24 mouse cellular contexts compared by ENCODE assay signal in the genomic region with DNA sequence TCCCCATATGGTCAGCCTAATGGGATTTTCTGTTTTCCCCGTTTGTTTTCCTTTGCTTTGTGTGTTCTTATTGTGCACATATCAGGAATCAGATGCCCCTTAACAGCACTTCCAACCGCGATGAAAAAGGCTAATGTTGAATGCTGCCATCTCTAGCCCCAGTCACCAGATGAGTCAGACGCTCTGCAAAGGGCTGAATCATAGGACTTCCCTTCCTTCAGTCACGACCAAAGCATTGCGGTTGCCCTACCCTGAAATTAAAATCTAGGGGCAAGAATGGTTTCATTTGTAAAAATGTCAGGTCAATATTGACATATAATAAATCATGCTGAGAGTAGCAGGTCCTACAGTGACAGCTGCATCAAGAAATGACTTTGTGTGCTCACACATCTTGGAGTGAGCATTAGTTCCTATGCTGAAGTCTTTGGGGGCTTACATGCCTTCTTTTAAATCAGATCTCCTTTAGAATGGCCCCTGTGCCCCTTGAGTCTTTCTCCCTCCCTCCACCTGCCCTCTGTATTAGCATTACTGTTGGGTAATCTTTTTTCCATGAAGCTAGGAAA.
DNase-seq lines count a peak whose midpoint lies in the region; ATAC-seq lines count a peak whose summit lies in the region.
"Had no signal": no experiment of that assay in that cellular context is flagged by ENCODE, and none has a peak within 500 bp of the region (broad histone marks: within the 10 kb centered on the region; RNA-seq: fewer than 3 reads in every experiment).

No protein-coding gene starts in this region.

- ATAC-seq in common myeloid progenitor, adult 5-6 weeks (replicated peaks; ENCODE audit: low read depth, poor library complexity, severe bottlenecking) = peak; percentile 63; the same call in 1 of the 2 replicates
- ATAC-seq in megakaryocyte, adult 5-6 weeks (ENCODE audit: poor library complexity, severe bottlenecking) = peak; percentile 79
- no peak for ATAC-seq in forebrain, embryonic 16.5 days
- ATAC-seq: CD4-positive, CD25-positive, alpha-beta regulatory T cell, adult 4 months; forebrain, embryonic 15.5 days; inflammation-experienced regulatory T-cells, adult 6 months had no signal

- WGBS in forebrain, embryonic 16.5 days = 72% methylated on average over 6 of the region's 6 CpGs
- WGBS in forebrain, embryonic 10.5 days = 82% methylated on average over 6 of the region's 6 CpGs

- H3K27me3 ChIP-seq in forebrain, embryonic 16.5 days (replicated peaks; ENCODE audit: control insufficient read depth, insufficient read depth, low read length) = no peaks in the 10 kb centered on the region
- H3K27me3 ChIP-seq in forebrain, embryonic 10.5 days (ENCODE audit: poor library complexity, severe bottlenecking) = no peaks in the 10 kb centered on the region
- H3K27me3 ChIP-seq: embryonic facial prominence, embryonic 15.5 days; forebrain, embryonic 15.5 days; hindbrain, embryonic 12.5 days had no signal

- no peak overlapping the region for H3K9ac ChIP-seq in forebrain, embryonic 16.5 days (replicated peaks; ENCODE audit: low read depth, low read length)
- H3K9ac ChIP-seq: embryonic facial prominence, embryonic 15.5 days; forebrain, embryonic 15.5 days; hindbrain, embryonic 12.5 days had no signal

- H3K4me2 ChIP-seq in forebrain, embryonic 16.5 days (ENCODE audit: low read length) = no peak overlapping the region
- H3K4me2 ChIP-seq: embryonic facial prominence, embryonic 15.5 days; forebrain, embryonic 15.5 days; hindbrain, embryonic 12.5 days; liver, embryonic 11.5 days had no signal

- no peak overlapping the region for H3K4me3 ChIP-seq in forebrain, embryonic 16.5 days (replicated peaks; ENCODE audit: low read length)
- H3K4me3 ChIP-seq in forebrain, embryonic 10.5 days = no peak overlapping the region
- H3K4me3 ChIP-seq: embryonic facial prominence, embryonic 15.5 days; forebrain, embryonic 15.5 days; heart, adult 2 months; hindbrain, embryonic 12.5 days; limb, embryonic 10.5 days had no signal

- peak; percentile 50 for DNase-seq in urinary bladder, postnatal 14 days (ENCODE audit: low spot score)
- no peak for DNase-seq in urinary bladder, postnatal 25 days (ENCODE audit: low spot score)
- DNase-seq in kidney, adult 11 months = no peak
- no peak for DNase-seq in forebrain, embryonic 10.5 days (ENCODE audit: extremely low spot score, low spot score)
- DNase-seq: adrenal gland, adult 8-10 months; cerebellum, adult 9-10 months; embryo, embryonic 11 days; heart, adult 2 months; lung, adult 2 months; lung, postnatal 36 days; midbrain, embryonic 14.5 days; retina, postnatal 1 day; thymus, postnatal 14 days had no signal

- no peaks in the 10 kb centered on the region for H3K36me3 ChIP-seq in forebrain, embryonic 16.5 days (ENCODE audit: control insufficient read depth, insufficient read depth)
- no peaks in the 10 kb centered on the region for H3K36me3 ChIP-seq in forebrain, embryonic 10.5 days (replicated peaks)
- H3K36me3 ChIP-seq: embryonic facial prominence, embryonic 15.5 days; forebrain, embryonic 15.5 days; hindbrain, embryonic 12.5 days; limb, embryonic 10.5 days had no signal

- no peaks in the 10 kb centered on the region for H3K4me1 ChIP-seq in forebrain, embryonic 16.5 days (replicated peaks; ENCODE audit: control insufficient read depth, insufficient read depth, low read length)
- H3K4me1 ChIP-seq in forebrain, embryonic 10.5 days = no peaks in the 10 kb centered on the region
- H3K4me1 ChIP-seq: embryonic facial prominence, embryonic 15.5 days; forebrain, embryonic 15.5 days; hindbrain, embryonic 12.5 days; limb, embryonic 10.5 days had no signal

- no peak overlapping the region for H3K27ac ChIP-seq in forebrain, embryonic 16.5 days (ENCODE audit: low read length)
- H3K27ac ChIP-seq in forebrain, embryonic 10.5 days = no peak overlapping the region
- H3K27ac ChIP-seq: embryonic facial prominence, embryonic 15.5 days; forebrain, embryonic 15.5 days; heart, adult 2 months; hindbrain, embryonic 12.5 days; kidney, postnatal 0 days; limb, embryonic 10.5 days had no signal

- H3K9me3 ChIP-seq in forebrain, embryonic 16.5 days (ENCODE audit: control insufficient read depth, low read length) = no peaks in the 10 kb centered on the region
- H3K9me3 ChIP-seq in forebrain, embryonic 10.5 days = no peaks in the 10 kb centered on the region
- H3K9me3 ChIP-seq: embryonic facial prominence, embryonic 15.5 days; forebrain, embryonic 15.5 days; hindbrain, embryonic 12.5 days; limb, embryonic 10.5 days had no signal
